Mouse (Mus musculus): Measurements from ENCODE around the gene Rbms3. TPM values are rescaled to one million over a fixed set of nuclear protein-coding genes. Genes with fewer than 3 reads are reported as not detected.

Rbms3 gene
- polyA plus RNA-seq, 1 experiment from 2014 or later = 87.2 TPM

GRCm38 (mm10) chr9:116911781-116912492 is 717.8 kb downstream of the Rbms3 start:
- Histone ChIP-seq H3K4me2 (replicated peaks) (no peak overlapping the region), H3K9ac (no peak overlapping the region), H3K4me1 (peaks cover 4% of the 10 kb centered on the region; the same call in 1 of the 2 replicates), H3K27me3 (replicated peaks) (peaks cover 9% of the 10 kb centered on the region; the same call in 1 of the 2 replicates), H3K27ac (no peak overlapping the region), H3K4me3 (no peak overlapping the region), H3K9me3 (no peaks in the 10 kb centered on the region), H3K36me3 (no peaks in the 10 kb centered on the region)
- ATAC-seq (ENCODE audit: low FRiP score, low read depth) = no peak
- WGBS = 29% methylated on average over 2 of the region's 2 CpGs

GRCm38 (mm10) chr9:116909511-116909910 is 720.2 kb downstream of the Rbms3 start:
- 74% methylated on average over 4 of the region's 4 CpGs for WGBS
- Histone ChIP-seq H3K27ac (no peak overlapping the region), H3K4me2 (replicated peaks) (no peak overlapping the region), H3K9ac (no peak overlapping the region), H3K27me3 (replicated peaks) (no peaks in the 10 kb centered on the region), H3K4me3 (no peak overlapping the region), H3K4me1 (peaks cover 4% of the 10 kb centered on the region; the same call in 1 of the 2 replicates), H3K9me3 (no peaks in the 10 kb centered on the region), H3K36me3 (no peaks in the 10 kb centered on the region)
- no peak for ATAC-seq (ENCODE audit: low FRiP score, low read depth)

DNA sequence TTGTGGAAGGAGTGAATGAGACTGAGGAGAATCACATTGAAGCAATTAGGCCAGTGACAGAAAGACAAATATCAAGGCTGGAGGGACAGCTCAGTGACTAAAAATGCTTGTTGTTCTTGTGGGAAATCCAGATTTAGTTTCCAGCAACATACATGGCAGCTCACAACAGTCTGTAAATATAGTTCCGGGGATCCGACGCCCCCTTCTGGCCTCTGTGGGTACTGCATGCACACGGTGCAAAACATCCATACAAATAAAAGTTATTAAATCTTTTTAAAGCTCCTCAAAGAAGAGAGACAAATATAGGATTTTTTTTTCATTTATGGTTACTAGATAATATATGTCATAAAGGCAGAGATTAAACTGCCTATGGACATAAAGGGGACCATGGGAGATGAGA is 722.8 kb downstream of the Rbms3 start:
- no peak overlapping the region for H3K9ac ChIP-seq
- no peaks in the 10 kb centered on the region for H3K27me3 ChIP-seq (replicated peaks)
- 66% methylated on average over 4 of the region's 4 CpGs for WGBS
- no peak for ATAC-seq (ENCODE audit: low FRiP score, low read depth)
- H3K27ac ChIP-seq = no peak overlapping the region
- no peak overlapping the region for H3K4me2 ChIP-seq (replicated peaks)
- no peak overlapping the region for H3K4me3 ChIP-seq
- H3K9me3 ChIP-seq = no peaks in the 10 kb centered on the region
- no peaks in the 10 kb centered on the region for H3K36me3 ChIP-seq
- H3K4me1 ChIP-seq = peaks cover 6% of the 10 kb centered on the region; the same call in 1 of the 2 replicates

GRCm38 (mm10) chr9:116905646-116906045 is 724.1 kb downstream of the Rbms3 start:
- Histone ChIP-seq H3K4me3 (no peak overlapping the region), H3K27me3 (replicated peaks) (no peaks in the 10 kb centered on the region), H3K4me2 (replicated peaks) (no peak overlapping the region), H3K4me1 (peaks cover 6% of the 10 kb centered on the region; the same call in 1 of the 2 replicates), H3K9me3 (no peaks in the 10 kb centered on the region), H3K27ac (no peak overlapping the region), H3K36me3 (no peaks in the 10 kb centered on the region), H3K9ac (no peak overlapping the region)
- WGBS = 85% methylated on average over 2 of the region's 2 CpGs
- ATAC-seq (ENCODE audit: low FRiP score, low read depth) = no peak

GRCm38 (mm10) chr9:116903304-116903993 is 726.3 kb downstream of the Rbms3 start:
- H3K27me3 ChIP-seq (replicated peaks) = no peaks in the 10 kb centered on the region
- H3K9me3 ChIP-seq = no peaks in the 10 kb centered on the region
- H3K4me1 ChIP-seq = peaks cover 9% of the 10 kb centered on the region; the same call in 1 of the 2 replicates
- no peak overlapping the region for H3K4me3 ChIP-seq
- H3K36me3 ChIP-seq = no peaks in the 10 kb centered on the region
- no peak overlapping the region for H3K9ac ChIP-seq
- no peak overlapping the region for H3K4me2 ChIP-seq (replicated peaks)
- WGBS = 64% methylated on average over 11 of the region's 11 CpGs
- H3K27ac ChIP-seq = no peak overlapping the region
- no peak for ATAC-seq (ENCODE audit: low FRiP score, low read depth)

GRCm38 (mm10) chr9:116899403-116899802 is 730.3 kb downstream of the Rbms3 start:
- Histone ChIP-seq H3K27me3 (replicated peaks) (no peaks in the 10 kb centered on the region), H3K9me3 (no peaks in the 10 kb centered on the region), H3K4me3 (no peak overlapping the region), H3K27ac (no peak overlapping the region), H3K4me1 (peaks cover 9% of the 10 kb centered on the region; the same call in 1 of the 2 replicates), H3K9ac (no peak overlapping the region), H3K36me3 (no peaks in the 10 kb centered on the region), H3K4me2 (replicated peaks) (no peak overlapping the region)
- 87% methylated on average over 15 of the region's 15 CpGs for WGBS
- ATAC-seq (ENCODE audit: low FRiP score, low read depth) = no peak

DNA sequence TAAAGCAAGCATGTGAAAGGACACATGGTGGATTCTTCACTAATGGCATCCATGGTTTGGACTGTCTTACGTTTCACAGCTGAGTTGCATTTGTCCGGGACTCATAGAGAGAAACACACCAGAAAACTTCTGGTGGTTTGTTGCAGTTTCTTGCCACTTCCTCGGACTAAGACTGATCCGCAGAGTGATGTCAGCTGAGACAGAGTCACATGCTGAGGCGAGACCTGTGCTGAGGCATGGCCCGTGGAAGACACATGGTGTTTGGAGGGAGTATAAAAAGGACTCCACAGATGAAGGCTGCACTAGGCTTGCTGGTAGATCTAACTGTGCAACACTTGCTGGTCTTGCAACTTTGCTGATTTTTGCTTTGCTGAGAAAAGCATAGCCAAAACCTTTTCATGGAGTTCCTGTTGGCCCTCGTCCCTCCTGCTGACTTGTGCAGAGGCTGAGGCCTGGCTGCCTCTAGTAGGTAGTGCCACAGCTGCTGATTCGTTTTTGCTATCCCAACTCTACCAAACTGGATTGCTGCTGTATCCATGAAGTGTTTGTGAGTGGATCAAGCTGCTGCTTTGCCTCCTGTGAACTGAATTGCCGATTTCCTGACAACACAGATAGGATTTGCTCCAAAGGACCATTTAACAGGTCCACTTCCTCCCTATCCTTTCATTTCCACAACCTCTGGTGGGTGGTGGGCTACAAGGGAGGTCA is 742.6 kb downstream of the Rbms3 start:
- no peak for ATAC-seq (ENCODE audit: low FRiP score, low read depth)
- H3K27me3 ChIP-seq (replicated peaks) = no peaks in the 10 kb centered on the region
- no peak overlapping the region for H3K9ac ChIP-seq
- 85% methylated on average over 9 of the region's 9 CpGs for WGBS
- H3K9me3 ChIP-seq = no peaks in the 10 kb centered on the region
- no peak overlapping the region for H3K4me2 ChIP-seq (replicated peaks)
- peaks cover 6% of the 10 kb centered on the region; the same call in 1 of the 2 replicates for H3K4me1 ChIP-seq
- no peaks in the 10 kb centered on the region for H3K36me3 ChIP-seq
- no peak overlapping the region for H3K27ac ChIP-seq
- no peak overlapping the region for H3K4me3 ChIP-seq

DNA sequence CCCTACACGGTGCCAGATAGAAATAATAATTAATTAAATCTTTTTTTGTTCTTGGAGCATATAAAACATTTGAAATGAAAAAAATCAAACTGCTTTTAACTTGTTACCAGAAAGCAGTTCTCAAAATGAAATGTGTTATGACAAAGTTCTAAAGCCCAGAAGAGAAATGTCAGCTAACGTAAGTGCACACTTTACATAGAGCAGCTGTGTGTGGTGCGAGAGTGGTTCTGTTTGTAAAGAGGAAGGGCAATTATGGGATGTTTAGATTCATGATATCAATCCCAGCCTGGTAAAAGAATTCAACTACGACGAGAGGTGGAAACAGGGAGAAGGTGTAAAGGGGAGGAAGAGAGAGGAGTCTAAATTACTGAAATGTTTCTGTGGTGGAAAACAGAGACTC is 744.1 kb downstream of the Rbms3 start:
- ATAC-seq (ENCODE audit: low FRiP score, low read depth) = no peak
- WGBS = 84% methylated on average over 5 of the region's 5 CpGs
- H3K27ac ChIP-seq = no peak overlapping the region
- H3K27me3 ChIP-seq (replicated peaks) = no peaks in the 10 kb centered on the region
- H3K9me3 ChIP-seq = no peaks in the 10 kb centered on the region
- no peak overlapping the region for H3K4me3 ChIP-seq
- H3K4me1 ChIP-seq = no peaks in the 10 kb centered on the region
- no peaks in the 10 kb centered on the region for H3K36me3 ChIP-seq
- no peak overlapping the region for H3K4me2 ChIP-seq (replicated peaks)
- no peak overlapping the region for H3K9ac ChIP-seq

DNA sequence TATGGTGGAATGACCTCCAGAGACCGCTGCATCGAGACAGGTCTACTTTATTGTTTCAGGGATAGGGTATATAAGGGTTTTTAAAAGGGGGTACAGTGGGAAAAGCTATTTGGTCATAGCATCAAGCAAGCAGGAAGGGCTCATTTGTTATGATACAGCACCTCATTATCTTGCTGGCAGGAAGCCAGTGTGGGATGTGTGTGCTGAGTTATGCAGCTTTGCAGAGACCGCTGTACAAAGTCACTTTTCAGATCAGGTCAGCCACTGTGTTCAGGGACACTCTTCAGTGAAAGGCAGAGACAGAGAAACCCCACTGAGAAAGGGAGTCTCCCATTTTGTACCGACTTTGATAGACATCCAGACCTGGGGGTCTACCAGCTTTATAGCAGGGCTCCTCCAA is 749.2 kb downstream of the Rbms3 start:
- 91% methylated on average over 4 of the region's 4 CpGs for WGBS

GRCm38 (mm10) chr9:116879600-116880457 is 749.9 kb downstream of the Rbms3 start:
- no peak overlapping the region for H3K27ac ChIP-seq
- H3K4me2 ChIP-seq (replicated peaks) = no peak overlapping the region
- H3K4me3 ChIP-seq = no peak overlapping the region
- no peaks in the 10 kb centered on the region for H3K27me3 ChIP-seq (replicated peaks)
- WGBS = 89% methylated on average over 10 of the region's 10 CpGs
- no peak overlapping the region for H3K9ac ChIP-seq
- no peak for ATAC-seq (ENCODE audit: low FRiP score, low read depth)
- H3K4me1 ChIP-seq = no peaks in the 10 kb centered on the region
- no peaks in the 10 kb centered on the region for H3K36me3 ChIP-seq
- no peaks in the 10 kb centered on the region for H3K9me3 ChIP-seq

More for the DNA sequence above, 749.2 kb downstream of the Rbms3 start:
- H3K4me1 ChIP-seq = no peaks in the 10 kb centered on the region
- H3K9ac ChIP-seq = no peak overlapping the region
- no peaks in the 10 kb centered on the region for H3K9me3 ChIP-seq
- H3K4me3 ChIP-seq = no peak overlapping the region
- no peaks in the 10 kb centered on the region for H3K27me3 ChIP-seq (replicated peaks)
- H3K4me2 ChIP-seq (replicated peaks) = no peak overlapping the region
- H3K27ac ChIP-seq = no peak overlapping the region
- no peaks in the 10 kb centered on the region for H3K36me3 ChIP-seq
- no peak for ATAC-seq (ENCODE audit: low FRiP score, low read depth)

GRCm38 (mm10) chr9:116876786-116877185 is 752.9 kb downstream of the Rbms3 start:
- Histone ChIP-seq H3K27me3 (replicated peaks) (no peaks in the 10 kb centered on the region), H3K4me1 (no peaks in the 10 kb centered on the region), H3K36me3 (no peaks in the 10 kb centered on the region), H3K4me2 (replicated peaks) (no peak overlapping the region), H3K9me3 (no peaks in the 10 kb centered on the region), H3K27ac (no peak overlapping the region), H3K4me3 (no peak overlapping the region), H3K9ac (no peak overlapping the region)
- ATAC-seq (ENCODE audit: low FRiP score, low read depth) = no peak
- 81% methylated on average over 3 of the region's 3 CpGs for WGBS

DNA sequence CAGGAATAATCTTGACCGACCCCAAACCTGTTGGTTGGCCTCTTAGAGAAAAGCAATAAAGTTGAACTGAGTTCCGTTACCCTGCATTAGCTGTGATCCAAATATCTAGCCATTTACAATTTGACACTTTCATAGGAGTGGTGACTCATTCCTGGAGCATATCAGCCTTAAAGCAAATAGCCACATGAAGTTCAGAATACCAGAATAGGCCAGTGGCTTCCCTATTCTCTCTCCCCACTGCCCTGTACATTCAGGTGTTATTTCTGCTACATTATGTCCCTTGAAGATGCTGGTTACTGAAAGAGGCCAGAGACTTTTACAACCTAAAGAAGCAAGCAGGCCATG is 755.8 kb downstream of the Rbms3 start:
- Histone ChIP-seq H3K9me3 (no peaks in the 10 kb centered on the region), H3K36me3 (no peaks in the 10 kb centered on the region), H3K27ac (no peak overlapping the region), H3K27me3 (replicated peaks) (no peaks in the 10 kb centered on the region), H3K9ac (no peak overlapping the region), H3K4me1 (no peaks in the 10 kb centered on the region), H3K4me2 (replicated peaks) (no peak overlapping the region), H3K4me3 (no peak overlapping the region)
- 51% methylated on average over 2 of the region's 2 CpGs for WGBS
- no peak for ATAC-seq (ENCODE audit: low FRiP score, low read depth)
